Comparison of ENCODE assay signal across 8 mouse cellular contexts in genomic region chr11:120720450-120720849, GRCm38 (mm10). TPM values are rescaled to one million over a fixed set of nuclear protein-coding genes. Genes with fewer than 3 reads are reported as not detected.
DNase-seq lines count a peak whose midpoint lies in the region; ATAC-seq and TF ChIP-seq lines count a peak whose summit lies in the region.

No protein-coding gene starts in this region.

- peak; percentile 89 for DNase-seq in T-cell, adult 2 months (ENCODE audit: low spot score)
- DNase-seq in cerebellum, postnatal 36 days = peak; percentile 92 to 93
- DNase-seq in gastrocnemius, adult 2 months = peak; percentile 91
- DNase-seq in hindbrain, postnatal 0 days (ENCODE audit: low spot score) = peak; percentile 94
- DNase-seq in left cerebral cortex, adult 18-20 months (ENCODE audit: low spot score in 2 of 2) = peak; percentile 91 to 96
- peak; percentile 79 to 93 for DNase-seq in right cerebral cortex, adult 2 months (ENCODE audit: low spot score in 2 of 2)
- DNase-seq in urinary bladder, postnatal 10 days (ENCODE audit: low spot score) = peak; percentile 77

- no peaks in the 10 kb centered on the region for H3K27me3 ChIP-seq in hindbrain, postnatal 0 days (ENCODE audit: insufficient read depth, low read length)
- H3K27me3 ChIP-seq in megakaryocyte, embryonic 14.5 days (replicated peaks) = peaks cover 30% of the 10 kb centered on the region

- H3K27ac ChIP-seq in gastrocnemius, adult 2 months = no peak overlapping the region
- peak overlapping the region; percentile 62 for H3K27ac ChIP-seq in hindbrain, postnatal 0 days

- intact Hi-C loops in gastrocnemius, adult 2 months (cut with DNase I) = loop anchor here (1.0 to 2.0 kb wide), 2 partner anchors 28 to 56 kb away; no protein-coding TSS in a partner anchor

- H3K4me1 ChIP-seq in hindbrain, postnatal 0 days (ENCODE audit: insufficient read depth, low read length) = 0 out of 2 replicates have a peak, but pooled peaks cover 2% of the 10 kb centered on the region
- H3K4me1 ChIP-seq in megakaryocyte, embryonic 14.5 days = peaks cover 42% of the 10 kb centered on the region

- peak overlapping the region; percentile 79 for H3K4me3 ChIP-seq in gastrocnemius, adult 2 months
- peak overlapping the region; percentile 62 for H3K4me3 ChIP-seq in hindbrain, postnatal 0 days (ENCODE audit: low read length)
- peak overlapping the region; percentile 88 for H3K4me3 ChIP-seq in megakaryocyte, embryonic 14.5 days (replicated peaks)

- H3K4me2 ChIP-seq in hindbrain, postnatal 0 days (ENCODE audit: low read depth, low read length) = peak overlapping the region; percentile 85

- peak; percentile 55 for ATAC-seq in hindbrain, postnatal 0 days

- 7% methylated on average over 17 of the region's 17 CpGs for WGBS in hindbrain, postnatal 0 days

- H3K36me3 ChIP-seq in hindbrain, postnatal 0 days (ENCODE audit: insufficient read depth, low read length) = peaks cover 5% of the 10 kb centered on the region; the same call in 1 of the 2 replicates
- H3K36me3 ChIP-seq in megakaryocyte, embryonic 14.5 days (replicated peaks; ENCODE audit: low read length) = peaks cover 72% of the 10 kb centered on the region

- peak; percentile 92 for TF ChIP-seq CTCF in gastrocnemius, adult 2 months (IDR thresholded peaks at IDR 0.05)
- peak; percentile 95 for TF ChIP-seq CTCF in hindbrain, postnatal 0 days (IDR thresholded peaks at IDR 0.05; ENCODE audit: low read depth)

- no peaks in the 10 kb centered on the region for H3K9me3 ChIP-seq in hindbrain, postnatal 0 days (ENCODE audit: low read length)
- no peaks in the 10 kb centered on the region for H3K9me3 ChIP-seq in megakaryocyte, embryonic 14.5 days

- H3K9ac ChIP-seq in hindbrain, postnatal 0 days (replicated peaks; ENCODE audit: low read length) = peak overlapping the region; percentile 87

RNA-seq across cellular contexts. Expression of gene Rac3, which starts 0.8 kb away (rescaled TPM):
- total RNA-seq in gastrocnemius, adult 2 months (2021) = 1 to 10 TPM in 1 of 2 experiments, under 1 TPM in 1; 0.87 to 1.3 TPM
- total RNA-seq in hindbrain, postnatal 0 days (2014; rRNA removed) = 669 and 698 TPM in 2 replicates
- 593 and 639 TPM in 2 replicates for polyA plus RNA-seq in hindbrain, postnatal 0 days (2015; fragmentation: Nextera tagmentation; extraction: Ambion mirVana)
- 10 to 100 TPM; 28.9 to 38.6 TPM for total RNA-seq in left cerebral cortex, adult 18-20 months (2021)
- 1.8 and 2.3 TPM in 2 replicates for polyA plus RNA-seq in megakaryocyte, embryonic 14.5 days (2012; ENCODE audit: insufficient read depth, low replicate concordance)

RNA-seq across cellular contexts. Expression of gene Dcxr, which starts 6.6 kb away (rescaled TPM):
- 1 to 10 TPM; 6.3 to 8.6 TPM for total RNA-seq in gastrocnemius, adult 2 months (2021)
- 16.1 and 17.6 TPM in 2 replicates for total RNA-seq in hindbrain, postnatal 0 days (2014; rRNA removed)
- polyA plus RNA-seq in hindbrain, postnatal 0 days (2015; fragmentation: Nextera tagmentation; extraction: Ambion mirVana) = 20.2 and 21.3 TPM in 2 replicates
- 10 to 100 TPM in 1 of 2 experiments, 1 to 10 TPM in 1; 8.5 to 11.9 TPM for total RNA-seq in left cerebral cortex, adult 18-20 months (2021)
- 100 and 241 TPM in 2 replicates for polyA plus RNA-seq in megakaryocyte, embryonic 14.5 days (2012; ENCODE audit: insufficient read depth, low replicate concordance)

RNA-seq across cellular contexts. Expression of gene Lrrc45, which starts 6.7 kb away (rescaled TPM):
- 1 to 10 TPM; 3.6 to 4.4 TPM for total RNA-seq in gastrocnemius, adult 2 months (2021)
- 35.4 and 49.1 TPM in 2 replicates for total RNA-seq in hindbrain, postnatal 0 days (2014; rRNA removed)
- polyA plus RNA-seq in hindbrain, postnatal 0 days (2015; fragmentation: Nextera tagmentation; extraction: Ambion mirVana) = 41.7 and 44.3 TPM in 2 replicates
- 10 to 100 TPM; 53.0 to 56.2 TPM for total RNA-seq in left cerebral cortex, adult 18-20 months (2021)
- 10.0 and 23.5 TPM in 2 replicates for polyA plus RNA-seq in megakaryocyte, embryonic 14.5 days (2012; ENCODE audit: insufficient read depth, low replicate concordance)

RNA-seq across cellular contexts. Expression of gene Cenpx, which starts 6.9 kb away (rescaled TPM):
- 10 to 100 TPM; 22.1 to 32.3 TPM for total RNA-seq in gastrocnemius, adult 2 months (2021)
- 57.6 and 78.6 TPM in 2 replicates for total RNA-seq in hindbrain, postnatal 0 days (2014; rRNA removed)
- polyA plus RNA-seq in hindbrain, postnatal 0 days (2015; fragmentation: Nextera tagmentation; extraction: Ambion mirVana) = 99.7 and 100 TPM in 2 replicates
- total RNA-seq in left cerebral cortex, adult 18-20 months (2021) = 10 to 100 TPM; 19.7 to 20.8 TPM
- polyA plus RNA-seq in megakaryocyte, embryonic 14.5 days (2012; ENCODE audit: insufficient read depth, low replicate concordance) = 93.0 and 128 TPM in 2 replicates

RNA-seq across cellular contexts. Expression of gene Cbr2, which starts 11.5 kb away (rescaled TPM):
- total RNA-seq in gastrocnemius, adult 2 months (2021) = 10 to 100 TPM in 1 of 2 experiments, 1 to 10 TPM in 1; 9.1 to 15.4 TPM
- total RNA-seq in hindbrain, postnatal 0 days (2014; rRNA removed) = 4.7 and 6.1 TPM in 2 replicates
- 3.5 and 4.0 TPM in 2 replicates for polyA plus RNA-seq in hindbrain, postnatal 0 days (2015; fragmentation: Nextera tagmentation; extraction: Ambion mirVana)
- total RNA-seq in left cerebral cortex, adult 18-20 months (2021) = 1 to 10 TPM; 1.7 to 2.9 TPM
- 2.1 TPM in 1 of 2 replicates, not detected in the other for polyA plus RNA-seq in megakaryocyte, embryonic 14.5 days (2012; ENCODE audit: insufficient read depth, low replicate concordance)

Comparison
In these comparisons a context has a peak if more than half of its experiments do, and no peak if none do; other contexts are left out.
1. RNA of gene Rac3, which starts 0.8 kb away (total RNA-seq): 669 to 698 TPM in hindbrain, postnatal 0 days; 28.9 to 38.6 TPM in left cerebral cortex, adult 18-20 months and 0.87 to 1.3 TPM in gastrocnemius, adult 2 months; every median in the first group is over 10 times any median in the second.
2. Peak in every context shown above with its lines, with median percentiles within 50 percentile points of each other: DNase-seq and H3K4me3 ChIP-seq.